Mouse (Mus musculus): ENCODE measurements around the gene Tpm1. TPM values are rescaled to one million over a fixed set of nuclear protein-coding genes. Genes with fewer than 3 reads are reported as not detected.

Tpm1 gene
- polyA plus RNA-seq, 1 experiment from 2014 or later: 395 TPM

- WGBS: 88% methylated on average over 4 of the region's 4 CpGs
- Histone ChIP-seq H3K27ac (replicated peaks; ENCODE audit: low read depth, low read length) (no peak overlapping the region), H3K36me3 (ENCODE audit: control insufficient read depth, insufficient read depth, low read length) (peaks cover 22% of the 10 kb centered on the region), H3K9me3 (ENCODE audit: control insufficient read depth, low read length) (no peaks in the 10 kb centered on the region), H3K4me2 (ENCODE audit: low read depth, severe bottlenecking) (no peak overlapping the region), H3K4me1 (ENCODE audit: control insufficient read depth, insufficient read depth, low read length) (no peaks in the 10 kb centered on the region), H3K27me3 (ENCODE audit: control insufficient read depth, insufficient read depth, low read length) (no peaks in the 10 kb centered on the region), H3K9ac (ENCODE audit: low read length) (no peak overlapping the region), H3K4me3 (ENCODE audit: low read depth, low read length) (no peak overlapping the region)
- DNase-seq (ENCODE audit: low spot score): no peak
- ATAC-seq (ENCODE audit: insufficient number of reproducible peaks, low FRiP score, low TSS enrichment, low read depth): no peak
Observed at GRCm38 (mm10) chr9:67028929-67029328, 20.3 kb downstream of the Tpm1 start.

GRCm38 (mm10) chr9:67028133-67028724 is 21.0 kb downstream of the Tpm1 start:
- Histone ChIP-seq H3K4me2 (ENCODE audit: low read depth, severe bottlenecking) (no peak overlapping the region), H3K9ac (ENCODE audit: low read length) (no peak overlapping the region), H3K4me1 (ENCODE audit: control insufficient read depth, insufficient read depth, low read length) (no peaks in the 10 kb centered on the region), H3K27me3 (ENCODE audit: control insufficient read depth, insufficient read depth, low read length) (no peaks in the 10 kb centered on the region), H3K4me3 (ENCODE audit: low read depth, low read length) (no peak overlapping the region), H3K27ac (replicated peaks; ENCODE audit: low read depth, low read length) (no peak overlapping the region), H3K9me3 (ENCODE audit: control insufficient read depth, low read length) (no peaks in the 10 kb centered on the region), H3K36me3 (ENCODE audit: control insufficient read depth, insufficient read depth, low read length) (peaks cover 19% of the 10 kb centered on the region)
- WGBS: 92% methylated on average over 12 of the region's 12 CpGs
- ATAC-seq (ENCODE audit: insufficient number of reproducible peaks, low FRiP score, low TSS enrichment, low read depth): no peak
- DNase-seq (ENCODE audit: low spot score): no peak

- 92% methylated on average over 7 of the region's 7 CpGs for WGBS
- Histone ChIP-seq H3K27ac (replicated peaks; ENCODE audit: low read depth, low read length) (no peak overlapping the region), H3K4me3 (ENCODE audit: low read depth, low read length) (no peak overlapping the region), H3K27me3 (ENCODE audit: control insufficient read depth, insufficient read depth, low read length) (no peaks in the 10 kb centered on the region), H3K4me1 (ENCODE audit: control insufficient read depth, insufficient read depth, low read length) (no peaks in the 10 kb centered on the region), H3K9ac (ENCODE audit: low read length) (no peak overlapping the region), H3K36me3 (ENCODE audit: control insufficient read depth, insufficient read depth, low read length) (peaks cover 19% of the 10 kb centered on the region), H3K4me2 (ENCODE audit: low read depth, severe bottlenecking) (no peak overlapping the region), H3K9me3 (ENCODE audit: control insufficient read depth, low read length) (no peaks in the 10 kb centered on the region)
- DNase-seq (ENCODE audit: low spot score) (no peak), ATAC-seq (ENCODE audit: insufficient number of reproducible peaks, low FRiP score, low TSS enrichment, low read depth) (no peak)
Observed at GRCm38 (mm10) chr9:67026890-67027289, 22.3 kb downstream of the Tpm1 start.

- Histone ChIP-seq H3K9me3 (ENCODE audit: control insufficient read depth, low read length) (no peaks in the 10 kb centered on the region), H3K27ac (replicated peaks; ENCODE audit: low read depth, low read length) (no peak overlapping the region), H3K36me3 (ENCODE audit: control insufficient read depth, insufficient read depth, low read length) (peaks cover 19% of the 10 kb centered on the region), H3K9ac (ENCODE audit: low read length) (no peak overlapping the region), H3K4me1 (ENCODE audit: control insufficient read depth, insufficient read depth, low read length) (no peaks in the 10 kb centered on the region), H3K4me2 (ENCODE audit: low read depth, severe bottlenecking) (no peak overlapping the region), H3K27me3 (ENCODE audit: control insufficient read depth, insufficient read depth, low read length) (no peaks in the 10 kb centered on the region), H3K4me3 (ENCODE audit: low read depth, low read length) (no peak overlapping the region)
- DNase-seq (ENCODE audit: low spot score): no peak
- WGBS: 91% methylated on average over 7 of the region's 7 CpGs
- ATAC-seq (ENCODE audit: insufficient number of reproducible peaks, low FRiP score, low TSS enrichment, low read depth): no peak
Observed at GRCm38 (mm10) chr9:67026061-67026460, 23.1 kb downstream of the Tpm1 start.

- ATAC-seq (ENCODE audit: insufficient number of reproducible peaks, low FRiP score, low TSS enrichment, low read depth): no peak
- Histone ChIP-seq H3K4me3 (ENCODE audit: low read depth, low read length) (no peak overlapping the region), H3K9me3 (ENCODE audit: control insufficient read depth, low read length) (no peaks in the 10 kb centered on the region), H3K9ac (ENCODE audit: low read length) (no peak overlapping the region), H3K27ac (replicated peaks; ENCODE audit: low read depth, low read length) (no peak overlapping the region), H3K27me3 (ENCODE audit: control insufficient read depth, insufficient read depth, low read length) (no peaks in the 10 kb centered on the region), H3K36me3 (ENCODE audit: control insufficient read depth, insufficient read depth, low read length) (peaks cover 19% of the 10 kb centered on the region), H3K4me1 (ENCODE audit: control insufficient read depth, insufficient read depth, low read length) (no peaks in the 10 kb centered on the region), H3K4me2 (ENCODE audit: low read depth, severe bottlenecking) (no peak overlapping the region)
- no peak for DNase-seq (ENCODE audit: low spot score)
- 94% methylated on average over 17 of the region's 17 CpGs for WGBS
Observed at GRCm38 (mm10) chr9:67024889-67025692, 24.1 kb downstream of the Tpm1 start.

GRCm38 (mm10) chr9:67023371-67023770 is 25.8 kb downstream of the Tpm1 start:
- DNase-seq (ENCODE audit: low spot score) (no peak), ATAC-seq (ENCODE audit: insufficient number of reproducible peaks, low FRiP score, low TSS enrichment, low read depth) (no peak)
- 94% methylated on average over 9 of the region's 9 CpGs for WGBS
- Histone ChIP-seq H3K4me1 (ENCODE audit: control insufficient read depth, insufficient read depth, low read length) (no peaks in the 10 kb centered on the region), H3K4me2 (ENCODE audit: low read depth, severe bottlenecking) (no peak overlapping the region), H3K27me3 (ENCODE audit: control insufficient read depth, insufficient read depth, low read length) (no peaks in the 10 kb centered on the region), H3K27ac (replicated peaks; ENCODE audit: low read depth, low read length) (no peak overlapping the region), H3K9ac (ENCODE audit: low read length) (no peak overlapping the region), H3K4me3 (ENCODE audit: low read depth, low read length) (no peak overlapping the region), H3K36me3 (ENCODE audit: control insufficient read depth, insufficient read depth, low read length) (peaks cover 16% of the 10 kb centered on the region), H3K9me3 (ENCODE audit: control insufficient read depth, low read length) (no peaks in the 10 kb centered on the region)

GRCm38 (mm10) chr9:67020063-67020462 is 29.1 kb downstream of the Tpm1 start:
- H3K4me2 ChIP-seq (ENCODE audit: low read depth, severe bottlenecking): no peak overlapping the region
- H3K27me3 ChIP-seq (ENCODE audit: control insufficient read depth, insufficient read depth, low read length): no peaks in the 10 kb centered on the region
- no peaks in the 10 kb centered on the region for H3K4me1 ChIP-seq (ENCODE audit: control insufficient read depth, insufficient read depth, low read length)
- 83% methylated on average over 2 of the region's 2 CpGs for WGBS
- H3K36me3 ChIP-seq (ENCODE audit: control insufficient read depth, insufficient read depth, low read length): peaks cover 10% of the 10 kb centered on the region
- H3K27ac ChIP-seq (replicated peaks; ENCODE audit: low read depth, low read length): no peak overlapping the region
- no peak overlapping the region for H3K9ac ChIP-seq (ENCODE audit: low read length)
- H3K4me3 ChIP-seq (ENCODE audit: low read depth, low read length): no peak overlapping the region
- ATAC-seq (ENCODE audit: insufficient number of reproducible peaks, low FRiP score, low TSS enrichment, low read depth) (no peak), DNase-seq (ENCODE audit: low spot score) (no peak)
- H3K9me3 ChIP-seq (ENCODE audit: control insufficient read depth, low read length): no peaks in the 10 kb centered on the region

GRCm38 (mm10) chr9:67013501-67013900 is 35.7 kb downstream of the Tpm1 start:
- H3K4me3 ChIP-seq (ENCODE audit: low read depth, low read length): no peak overlapping the region
- peaks cover 6% of the 10 kb centered on the region for H3K4me1 ChIP-seq (ENCODE audit: control insufficient read depth, insufficient read depth, low read length)
- no peaks in the 10 kb centered on the region for H3K27me3 ChIP-seq (ENCODE audit: control insufficient read depth, insufficient read depth, low read length)
- H3K9ac ChIP-seq (ENCODE audit: low read length): no peak overlapping the region
- H3K36me3 ChIP-seq (ENCODE audit: control insufficient read depth, insufficient read depth, low read length): no peaks in the 10 kb centered on the region
- DNase-seq (ENCODE audit: low spot score) (no peak), ATAC-seq (ENCODE audit: insufficient number of reproducible peaks, low FRiP score, low TSS enrichment, low read depth) (no peak)
- H3K9me3 ChIP-seq (ENCODE audit: control insufficient read depth, low read length): no peaks in the 10 kb centered on the region
- H3K4me2 ChIP-seq (ENCODE audit: low read depth, severe bottlenecking): no peak overlapping the region
- H3K27ac ChIP-seq (replicated peaks; ENCODE audit: low read depth, low read length): no peak overlapping the region
- 65% methylated on average over 2 of the region's 2 CpGs for WGBS
